Mouse (Mus musculus): ENCODE data around the gene Parvb. TPM values are rescaled to one million over a fixed set of nuclear protein-coding genes. Genes with fewer than 3 reads are reported as not detected.
A peak's percentile ranks its signal among the peaks of the same experiment; 100 is the strongest.

Gene Parvb
- total and polyA plus RNA-seq, 2 experiments from 2014 or later, result 6.2 to 9.5 TPM

DNA sequence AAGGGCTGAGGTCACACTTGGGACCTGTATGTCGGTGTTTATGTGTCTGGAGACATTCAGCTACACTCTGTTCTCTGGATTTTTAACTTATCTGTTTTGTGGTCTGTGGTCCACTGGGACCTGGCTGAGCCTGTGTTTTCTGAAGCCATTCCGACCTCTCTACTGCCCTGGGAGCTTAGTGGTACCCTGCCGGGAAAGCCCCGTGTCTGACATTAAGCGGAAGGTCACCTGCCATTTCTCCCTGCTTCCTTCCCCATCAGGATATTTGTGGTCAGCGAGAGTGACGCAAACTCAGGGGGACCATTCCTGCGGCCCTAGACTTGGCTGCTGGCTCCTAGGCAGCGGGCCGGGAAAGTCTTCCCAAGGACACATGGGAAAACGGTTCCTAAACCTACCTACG lies 61.7 kb downstream of the Parvb start:
- no peak overlapping the region for H3K4me3 ChIP-seq (ENCODE audit: low read length)
- no peaks in the 10 kb centered on the region for H3K9me3 ChIP-seq (ENCODE audit: low read length)
- WGBS, result 66% methylated on average over 12 of the region's 12 CpGs
- no peak overlapping the region for H3K27ac ChIP-seq
- H3K27me3 ChIP-seq (ENCODE audit: insufficient read depth, low read length), result no peaks in the 10 kb centered on the region
- DNase-seq (ENCODE audit: low spot score), result no peak
- no peak overlapping the region for H3K9ac ChIP-seq (replicated peaks; ENCODE audit: low read length)
- H3K4me2 ChIP-seq (ENCODE audit: low read depth, low read length), result no peak overlapping the region
- no peak for ATAC-seq
- peaks cover 4% of the 10 kb centered on the region; the same call in 1 of the 2 replicates for H3K4me1 ChIP-seq (ENCODE audit: insufficient read depth, low read length)
- no peaks in the 10 kb centered on the region for H3K36me3 ChIP-seq (ENCODE audit: insufficient read depth, low read length)
- TF ChIP-seq CTCF (IDR thresholded peaks at IDR 0.05; ENCODE audit: low read depth), result no peak

DNA sequence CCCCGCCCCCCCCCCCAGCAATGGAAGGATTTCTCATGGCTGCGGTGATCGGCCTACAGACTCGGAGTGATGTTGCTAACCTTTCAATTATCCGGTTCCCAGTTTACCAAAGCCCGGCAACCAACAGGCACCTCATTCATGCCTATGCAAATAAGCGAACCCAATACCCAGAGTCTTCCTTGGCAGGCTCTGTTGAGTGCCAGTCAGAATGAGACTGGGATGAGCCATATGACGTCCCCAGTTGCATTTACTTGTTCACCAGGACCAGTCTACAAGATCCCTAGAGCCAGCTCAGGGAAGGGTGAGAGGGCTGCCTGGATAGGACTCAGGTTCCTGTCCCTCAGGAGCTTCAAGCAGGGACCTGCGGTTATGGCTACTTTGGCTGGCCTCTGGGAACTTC lies 62.5 kb downstream of the Parvb start:
- H3K9me3 ChIP-seq (ENCODE audit: low read length), result no peaks in the 10 kb centered on the region
- peak; percentile 33; the same call in 1 of the 2 replicates for ATAC-seq
- no peak overlapping the region for H3K27ac ChIP-seq
- H3K4me1 ChIP-seq (ENCODE audit: insufficient read depth, low read length), result peaks cover 12% of the 10 kb centered on the region
- H3K36me3 ChIP-seq (ENCODE audit: insufficient read depth, low read length), result no peaks in the 10 kb centered on the region
- no peak for DNase-seq (ENCODE audit: low spot score)
- H3K27me3 ChIP-seq (ENCODE audit: insufficient read depth, low read length), result no peaks in the 10 kb centered on the region
- no peak for TF ChIP-seq CTCF (IDR thresholded peaks at IDR 0.05; ENCODE audit: low read depth)
- H3K4me2 ChIP-seq (ENCODE audit: low read depth, low read length), result no peak overlapping the region
- WGBS, result 52% methylated on average over 5 of the region's 9 CpGs
- no peak overlapping the region for H3K9ac ChIP-seq (replicated peaks; ENCODE audit: low read length)
- no peak overlapping the region for H3K4me3 ChIP-seq (ENCODE audit: low read length)

DNA sequence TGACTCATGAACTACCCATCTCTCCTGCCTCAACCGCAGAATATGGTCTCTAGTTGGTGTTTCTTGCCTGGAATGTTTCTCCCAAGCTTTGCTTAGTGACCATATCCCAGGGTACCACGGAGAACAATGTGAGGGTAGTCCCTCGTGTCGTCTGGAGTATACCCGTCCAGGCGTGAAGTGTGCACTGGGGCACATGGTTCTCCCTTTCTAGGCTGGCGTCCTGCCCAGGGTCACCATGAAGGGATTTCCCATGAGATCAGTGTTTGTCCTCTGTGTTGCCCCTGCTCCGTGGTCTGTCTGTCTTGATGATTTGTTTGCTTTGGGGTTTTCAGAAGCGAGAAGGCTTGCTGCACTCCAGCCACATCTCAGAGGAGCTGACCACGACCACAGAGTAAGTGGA lies 63.4 kb downstream of the Parvb start:
- Histone ChIP-seq H3K9ac (replicated peaks; ENCODE audit: low read length) (no peak overlapping the region), H3K27me3 (ENCODE audit: insufficient read depth, low read length) (no peaks in the 10 kb centered on the region), H3K36me3 (ENCODE audit: insufficient read depth, low read length) (no peaks in the 10 kb centered on the region), H3K4me2 (ENCODE audit: low read depth, low read length) (no peak overlapping the region), H3K9me3 (ENCODE audit: low read length) (no peaks in the 10 kb centered on the region), H3K4me1 (ENCODE audit: insufficient read depth, low read length) (peaks cover 20% of the 10 kb centered on the region), H3K4me3 (ENCODE audit: low read length) (no peak overlapping the region), H3K27ac (no peak overlapping the region)
- ATAC-seq (no peak), DNase-seq (ENCODE audit: low spot score) (no peak)
- no peak for TF ChIP-seq CTCF (IDR thresholded peaks at IDR 0.05; ENCODE audit: low read depth)
- WGBS, result 53% methylated on average over 10 of the region's 10 CpGs

DNA sequence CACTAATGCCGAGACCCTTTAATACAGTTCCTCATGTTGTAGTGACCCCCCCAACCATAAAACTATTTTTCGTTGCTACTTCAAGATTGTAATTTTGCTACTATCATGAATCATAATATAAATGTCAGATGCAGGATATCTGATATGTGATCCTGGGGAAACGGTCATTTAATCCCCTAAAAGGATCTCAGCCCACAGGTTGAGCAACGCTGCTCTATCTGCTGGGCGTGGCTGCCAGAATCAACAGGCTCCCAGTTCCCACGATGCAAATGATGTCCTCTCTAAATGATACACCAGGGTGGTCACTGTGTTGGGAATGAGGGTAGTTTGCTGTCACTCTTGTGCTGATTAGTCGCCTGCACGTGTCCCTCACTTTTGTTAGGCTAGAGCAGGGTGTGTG lies 65.6 kb downstream of the Parvb start:
- H3K27ac ChIP-seq, result no peak overlapping the region
- 67% methylated on average over 8 of the region's 8 CpGs for WGBS

DNA sequence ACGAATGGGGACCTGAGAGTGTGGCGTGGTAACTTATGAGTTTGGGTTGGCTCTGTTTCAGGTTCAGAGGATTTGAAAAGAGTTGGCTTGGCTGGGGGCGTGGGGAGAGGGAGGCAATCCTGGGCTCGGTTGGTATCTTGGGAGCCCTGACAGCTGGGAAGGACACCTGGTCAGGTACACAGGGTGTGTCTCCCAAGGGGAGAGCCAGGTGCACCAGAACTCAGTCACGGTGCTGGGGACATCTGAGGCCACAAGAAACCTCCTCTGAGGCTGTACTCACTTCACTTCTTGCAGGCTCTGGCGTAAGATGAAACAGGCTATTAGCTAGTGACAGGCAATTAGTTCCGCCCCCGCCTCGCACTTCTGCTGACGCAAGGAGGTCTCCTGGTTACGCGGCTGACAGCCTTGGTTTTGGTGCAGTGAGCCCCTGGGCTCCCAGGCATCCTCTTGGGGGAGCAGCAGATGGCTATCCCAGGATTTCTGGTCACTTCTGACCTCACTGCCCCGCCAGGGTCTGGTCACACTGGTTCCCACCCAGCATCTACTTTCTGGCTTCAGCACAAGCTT lies 67.0 kb downstream of the Parvb start:
- Histone ChIP-seq H3K36me3 (ENCODE audit: insufficient read depth, low read length) (no peaks in the 10 kb centered on the region), H3K9ac (replicated peaks; ENCODE audit: low read length) (no peak overlapping the region), H3K27me3 (ENCODE audit: insufficient read depth, low read length) (no peaks in the 10 kb centered on the region), H3K4me1 (ENCODE audit: insufficient read depth, low read length) (peaks cover 49% of the 10 kb centered on the region), H3K4me3 (ENCODE audit: low read length) (no peak overlapping the region), H3K4me2 (ENCODE audit: low read depth, low read length) (no peak overlapping the region), H3K9me3 (ENCODE audit: low read length) (no peaks in the 10 kb centered on the region), H3K27ac (no peak overlapping the region)
- DNase-seq (ENCODE audit: low spot score), result peak; percentile 81
- ATAC-seq, result peak; percentile 33; the same call in 1 of the 2 replicates
- TF ChIP-seq CTCF (IDR thresholded peaks at IDR 0.05; ENCODE audit: low read depth), result no peak
- WGBS, result 14% methylated on average over 13 of the region's 13 CpGs

More for the DNA sequence above, 65.6 kb downstream of the Parvb start:
- no peak overlapping the region for H3K4me2 ChIP-seq (ENCODE audit: low read depth, low read length)
- no peaks in the 10 kb centered on the region for H3K36me3 ChIP-seq (ENCODE audit: insufficient read depth, low read length)
- no peak for TF ChIP-seq CTCF (IDR thresholded peaks at IDR 0.05; ENCODE audit: low read depth)
- H3K27me3 ChIP-seq (ENCODE audit: insufficient read depth, low read length), result no peaks in the 10 kb centered on the region
- peaks cover 41% of the 10 kb centered on the region for H3K4me1 ChIP-seq (ENCODE audit: insufficient read depth, low read length)
- no peak for ATAC-seq
- H3K4me3 ChIP-seq (ENCODE audit: low read length), result no peak overlapping the region
- no peaks in the 10 kb centered on the region for H3K9me3 ChIP-seq (ENCODE audit: low read length)
- no peak for DNase-seq (ENCODE audit: low spot score)
- H3K9ac ChIP-seq (replicated peaks; ENCODE audit: low read length), result no peak overlapping the region

DNA sequence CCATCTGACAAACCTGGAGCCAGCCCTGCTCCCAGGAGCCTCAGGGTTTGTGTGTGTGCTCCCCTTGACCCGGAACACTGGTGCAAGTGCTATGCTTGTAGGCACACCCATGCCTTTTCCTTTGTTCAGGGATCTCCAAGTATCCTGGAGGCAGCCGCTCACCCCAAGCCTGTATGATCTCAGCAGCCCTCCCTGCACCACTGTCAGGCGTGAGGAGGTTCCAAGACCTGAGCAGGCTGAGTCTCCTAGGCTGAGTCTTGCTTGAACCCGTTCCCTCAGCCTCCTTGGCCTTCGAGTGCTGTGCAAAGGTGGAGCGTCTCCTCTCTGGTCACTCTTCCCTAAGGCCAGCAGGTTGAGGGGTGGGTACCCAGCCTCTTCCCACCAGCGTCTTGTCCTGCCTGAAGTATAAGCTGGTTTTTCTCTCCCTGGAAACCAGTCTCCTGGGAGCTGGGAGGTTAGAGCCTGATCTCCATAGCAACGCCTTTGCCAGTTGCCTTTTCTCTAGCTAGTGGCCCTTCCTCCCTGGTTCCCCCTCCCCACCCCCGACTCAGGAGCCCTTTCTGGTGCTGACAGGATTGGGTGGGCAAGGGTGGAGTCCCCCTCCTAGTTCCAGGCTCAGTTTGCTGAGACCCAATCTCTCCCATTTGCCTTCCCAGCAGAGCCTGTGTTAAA lies 68.0 kb downstream of the Parvb start:
- Histone ChIP-seq H3K27ac (peak overlapping the region; percentile 34; the same call in 1 of the 2 replicates), H3K27me3 (ENCODE audit: insufficient read depth, low read length) (no peaks in the 10 kb centered on the region), H3K4me3 (ENCODE audit: low read length) (no peak overlapping the region), H3K4me1 (ENCODE audit: insufficient read depth, low read length) (peaks cover 49% of the 10 kb centered on the region), H3K4me2 (ENCODE audit: low read depth, low read length) (no peak overlapping the region), H3K36me3 (ENCODE audit: insufficient read depth, low read length) (no peaks in the 10 kb centered on the region), H3K9ac (replicated peaks; ENCODE audit: low read length) (peak overlapping the region; percentile 33; the same call in 1 of the 2 replicates), H3K9me3 (ENCODE audit: low read length) (no peaks in the 10 kb centered on the region)
- peak; percentile 91 for DNase-seq (ENCODE audit: low spot score)
- WGBS, result 16% methylated on average over 9 of the region's 9 CpGs
- TF ChIP-seq CTCF (IDR thresholded peaks at IDR 0.05; ENCODE audit: low read depth), result no peak
- ATAC-seq, result peak; percentile 52

DNA sequence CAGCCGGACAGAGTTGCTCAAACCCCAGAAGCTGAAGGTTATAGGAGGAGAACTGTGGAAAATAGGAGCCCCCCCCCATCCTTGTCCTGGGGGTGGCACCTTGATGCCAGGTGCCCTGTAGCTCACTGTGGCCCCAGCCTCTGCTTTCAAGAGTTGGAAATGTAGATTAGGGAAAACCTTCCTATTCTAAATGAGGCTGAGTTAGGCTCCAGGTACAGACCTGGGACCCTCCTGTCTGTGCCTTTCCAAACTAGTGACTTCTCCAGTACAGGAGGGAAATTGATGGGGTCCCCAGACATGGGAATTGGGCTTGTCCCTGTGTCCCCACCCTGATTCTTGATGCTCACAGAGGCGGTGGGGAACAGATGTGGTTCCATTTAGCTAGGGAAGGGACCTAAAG lies 68.7 kb downstream of the Parvb start:
- H3K4me2 ChIP-seq (ENCODE audit: low read depth, low read length), result no peak overlapping the region
- H3K9ac ChIP-seq (replicated peaks; ENCODE audit: low read length), result no peak overlapping the region
- no peak overlapping the region for H3K4me3 ChIP-seq (ENCODE audit: low read length)
- DNase-seq (ENCODE audit: low spot score) (no peak), ATAC-seq (no peak)
- peaks cover 49% of the 10 kb centered on the region for H3K4me1 ChIP-seq (ENCODE audit: insufficient read depth, low read length)
- H3K36me3 ChIP-seq (ENCODE audit: insufficient read depth, low read length), result no peaks in the 10 kb centered on the region
- WGBS, result 45% methylated on average over 2 of the region's 2 CpGs
- H3K27me3 ChIP-seq (ENCODE audit: insufficient read depth, low read length), result no peaks in the 10 kb centered on the region
- no peak for TF ChIP-seq CTCF (IDR thresholded peaks at IDR 0.05; ENCODE audit: low read depth)
- peak overlapping the region; percentile 34; the same call in 1 of the 2 replicates for H3K27ac ChIP-seq
- H3K9me3 ChIP-seq (ENCODE audit: low read length), result no peaks in the 10 kb centered on the region

All from hindbrain, postnatal 0 days (tissue).